Mouse (Mus musculus) lung, postnatal 0 days (tissue): ENCODE measurements around the gene Ranbp1. TPM values are rescaled to one million over a fixed set of nuclear protein-coding genes. Genes with fewer than 3 reads are reported as not detected.
"Not testable (repeated sequence)": the region's sequence is repeated elsewhere in the genome, so short reads cannot be mapped to it uniquely, and the experiment has no call there.

ENCODE experiments used
- ATAC-seq: fragments of 200-750 bp; cut with Nextera tagmentation; 2 replicates; pipeline ENCODE4 v1.8.0; 2017; ENCODE audit warnings: moderate library complexity
- DNase-seq: peaks from one replicate; pipeline ENCODE4 v3.0.0-alpha.2; 2016; ENCODE audit warnings: low spot score
- H3K27ac ChIP-seq: fragments of 300-500 bp; sonication (generic); 2 replicates; pipeline ENCODE4 v1.5.1; 2014; ENCODE audit warnings: antibody characterized with exemption, mild to moderate bottlenecking, low read length, mixed read lengths
- H3K27me3 ChIP-seq: fragments of 300-500 bp; sonication (generic); replicated peaks from 2 replicates; pipeline ENCODE4 v1.6.1; 2014; ENCODE audit warnings: low read length, mixed read lengths; ENCODE audit not compliant: insufficient read depth
- H3K36me3 ChIP-seq: fragments of 300-500 bp; sonication (generic); 2 replicates; pipeline ENCODE4 v1.6.1; 2014; ENCODE audit warnings: low read length, mixed read lengths; ENCODE audit not compliant: insufficient read depth
- H3K4me1 ChIP-seq: fragments of 300-500 bp; sonication (generic); 2 replicates; pipeline ENCODE4 v1.6.1; 2014; ENCODE audit warnings: antibody characterized with exemption, low read depth, low read length, mixed read lengths; ENCODE audit not compliant: insufficient read depth
- H3K4me2 ChIP-seq: fragments of 300-500 bp; sonication (generic); replicated peaks from 2 replicates; pipeline ENCODE4 v1.6.1; 2014; ENCODE audit warnings: low read depth, mild to moderate bottlenecking, low read length, moderate library complexity, mixed read lengths
- H3K4me3 ChIP-seq: fragments of 300-500 bp; sonication (generic); 2 replicates; pipeline ENCODE4 v1.5.1; 2014; ENCODE audit warnings: low read depth, low read length
- H3K9ac ChIP-seq: fragments of 300-500 bp; sonication (generic); replicated peaks from 2 replicates; pipeline ENCODE4 v1.6.1; 2014; ENCODE audit warnings: low read depth, mild to moderate bottlenecking
- H3K9me3 ChIP-seq: fragments of 300-500 bp; sonication (generic); 2 replicates; pipeline ENCODE4 v1.6.1; 2016; ENCODE audit warnings: low read length, mixed read lengths
- CTCF ChIP-seq: IDR thresholded peaks from 2 replicates; pipeline ENCODE4 v1.5.1; 2016; ENCODE audit warnings: antibody characterized with exemption, mild to moderate bottlenecking
- EP300 ChIP-seq: IDR thresholded peaks from 2 replicates; pipeline ENCODE4 v1.6.1; 2016; ENCODE audit warnings: antibody characterized with exemption, mild to moderate bottlenecking, control low read depth
- WGBS: fragments of 180-500 bp; shearing (Covaris S2); extraction: QIAGEN DNeasy Blood & Tissue Kit; methylation state at CpG from one replicate; pipeline ENCODE4 v1.1.7; 2014; 5-methylcytosine and 5-hydroxymethylcytosine counted together
- polyA plus RNA-seq: library from polyadenylated mRNA; unstranded; fragments of >200 nt; fragmentation: Nextera tagmentation; extraction: Ambion mirVana; gene quantifications from 2 replicates; pipeline ENCODE4 v1.2.1, GENCODE M21; 2015

The Ranbp1 gene
- 155 and 163 TPM in 2 replicates for polyA plus RNA-seq

DNA sequence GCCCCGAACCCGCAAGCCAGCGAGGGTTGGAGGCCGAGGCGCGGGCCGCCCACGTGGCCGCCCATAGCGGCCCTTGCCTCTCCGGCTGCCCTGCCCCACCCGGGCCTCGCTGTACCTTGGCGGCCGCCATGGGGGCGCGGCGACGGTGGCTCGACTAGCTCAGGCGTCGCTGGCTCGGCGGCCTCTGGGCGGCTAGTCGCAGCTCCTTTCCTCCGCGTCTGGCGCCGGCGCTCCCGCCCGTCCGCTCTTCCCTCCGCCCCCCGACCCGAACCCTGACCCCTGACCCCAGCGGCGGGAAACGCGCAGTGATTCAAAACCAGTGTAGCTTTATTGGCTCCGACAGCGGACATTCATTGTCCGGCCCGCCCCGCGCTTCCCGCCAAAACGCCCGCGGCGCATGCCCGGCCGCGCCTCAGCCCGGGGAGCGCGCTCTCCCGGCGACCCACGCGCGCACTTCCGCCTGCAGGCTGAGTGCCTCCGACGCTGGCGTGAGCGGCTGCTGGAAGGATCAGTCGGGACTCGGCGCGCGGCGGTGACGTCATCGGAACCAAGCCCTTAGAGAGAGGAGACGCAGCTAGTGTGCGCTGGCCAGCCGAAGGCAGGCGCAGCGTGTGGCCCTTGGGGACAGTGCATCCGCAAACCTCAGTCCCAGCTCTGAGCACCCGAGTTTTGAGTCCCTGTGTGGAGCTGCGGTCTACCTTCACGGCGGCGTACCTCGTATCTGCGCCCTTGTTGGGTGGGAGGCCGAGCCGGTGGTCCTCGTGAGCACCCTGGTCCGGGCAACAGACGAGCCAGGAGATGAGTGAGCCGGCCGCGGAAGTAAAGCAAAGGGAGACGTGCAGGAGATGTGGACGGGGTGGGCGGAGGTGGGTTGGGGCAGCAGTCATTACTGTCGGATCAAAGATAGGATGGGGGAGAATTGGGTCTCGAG, at the start of gene Ranbp1, which contains the start of gene Trmt2a:
Ranbp1 (minus strand) TSS at position 300 of the 931 bp plus-strand sequence.
Trmt2a (plus strand) TSS at position 247 of the 931 bp plus-strand sequence.
- peak; percentile 20 for TF ChIP-seq CTCF
- no peak for TF ChIP-seq EP300
- H3K9ac ChIP-seq: peak within 1 kb of the TSS; percentile 80
- H3K9me3 ChIP-seq: no peaks in the 10 kb centered on the region
- ATAC-seq (peak; percentile 97), DNase-seq (peak; percentile 99)
- H3K4me3 ChIP-seq: peak within 1 kb of the TSS; percentile 92
- peak within 1 kb of the TSS; percentile 96 for H3K4me2 ChIP-seq
- H3K27me3 ChIP-seq: no peaks in the 10 kb centered on the region
- peaks cover 14% of the 10 kb centered on the region for H3K4me1 ChIP-seq
- under 1% methylated on average over 89 of the region's 102 CpGs for WGBS
- H3K27ac ChIP-seq: peak within 1 kb of the TSS; percentile 88
- peaks cover 22% of the 10 kb centered on the region for H3K36me3 ChIP-seq

DNA sequence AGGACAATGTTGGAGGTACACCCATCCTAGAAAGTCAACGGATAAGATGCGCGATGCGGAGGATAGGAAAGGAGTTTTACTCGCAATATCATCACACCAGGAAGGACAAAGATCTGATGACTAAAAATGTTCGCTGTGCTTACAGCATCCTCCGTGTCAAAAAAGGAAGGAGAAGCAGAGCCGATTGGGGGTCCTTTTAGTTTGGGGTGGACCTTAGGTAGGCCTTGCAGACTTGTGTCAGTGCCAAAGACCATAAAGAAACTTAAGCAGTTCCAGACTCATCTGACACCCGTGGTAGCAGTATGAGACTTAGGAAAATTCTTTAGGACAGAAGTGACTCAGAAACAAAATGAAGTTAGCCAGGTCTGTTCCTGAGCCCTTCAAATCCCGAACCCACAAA, 41.1 kb upstream of the Ranbp1 start:
- ATAC-seq, DNase-seq, H3K27ac ChIP-seq, H3K4me1 ChIP-seq, H3K27me3 ChIP-seq, H3K9me3 ChIP-seq, H3K36me3 ChIP-seq, H3K9ac ChIP-seq: not testable (repeated sequence)
- Histone ChIP-seq H3K4me2 (peak overlapping the region; percentile 82), H3K4me3 (peak overlapping the region; percentile 75; the same call in 1 of the 2 replicates)
- WGBS: 2% methylated on average over 9 of the region's 10 CpGs

DNA sequence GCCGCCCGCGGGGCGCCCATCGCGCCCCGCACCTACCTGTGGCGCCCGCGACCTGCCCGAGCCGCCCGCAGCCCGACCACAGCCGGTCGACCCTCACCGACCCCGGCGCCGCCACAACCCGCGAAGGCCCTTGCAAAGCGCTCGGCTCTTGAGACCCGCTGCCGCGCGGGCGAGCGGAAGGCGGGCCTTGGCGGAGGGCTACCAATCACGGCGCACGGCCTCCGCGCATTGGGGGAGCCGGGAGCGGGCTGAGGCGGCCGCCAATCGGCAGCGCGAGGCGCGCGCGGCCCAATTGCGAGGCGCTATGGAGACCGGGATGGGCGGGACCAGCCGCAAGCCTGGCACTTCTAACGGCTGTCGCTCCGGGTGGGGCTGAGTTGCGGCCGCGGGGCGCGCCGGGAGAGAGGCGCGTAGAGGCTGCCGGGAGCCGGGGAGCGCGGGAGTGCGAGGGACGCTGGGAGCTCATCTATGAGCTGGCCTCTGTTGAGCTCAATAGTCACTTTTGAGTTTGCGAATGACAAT, 40.6 kb upstream of the Ranbp1 start, which contains the start of gene Dgcr8:
Dgcr8 (minus strand) TSS at position 180 of the 522 bp plus-strand sequence.
- TF ChIP-seq EP300 (no peak), CTCF (no peak)
- Histone ChIP-seq H3K27me3 (no peaks in the 10 kb centered on the region), H3K4me1 (peaks cover 5% of the 10 kb centered on the region), H3K4me2 (peak within 1 kb of the TSS; percentile 82), H3K27ac (peak within 1 kb of the TSS; percentile 86), H3K4me3 (peak within 1 kb of the TSS; percentile 75), H3K9ac (peak within 1 kb of the TSS; percentile 80), H3K9me3 (no peaks in the 10 kb centered on the region), H3K36me3 (peaks cover 2% of the 10 kb centered on the region; the same call in 1 of the 2 replicates)
- DNase-seq (peak; percentile 99), ATAC-seq (peak; percentile 99)
- under 1% methylated on average over 53 of the region's 71 CpGs for WGBS

DNA sequence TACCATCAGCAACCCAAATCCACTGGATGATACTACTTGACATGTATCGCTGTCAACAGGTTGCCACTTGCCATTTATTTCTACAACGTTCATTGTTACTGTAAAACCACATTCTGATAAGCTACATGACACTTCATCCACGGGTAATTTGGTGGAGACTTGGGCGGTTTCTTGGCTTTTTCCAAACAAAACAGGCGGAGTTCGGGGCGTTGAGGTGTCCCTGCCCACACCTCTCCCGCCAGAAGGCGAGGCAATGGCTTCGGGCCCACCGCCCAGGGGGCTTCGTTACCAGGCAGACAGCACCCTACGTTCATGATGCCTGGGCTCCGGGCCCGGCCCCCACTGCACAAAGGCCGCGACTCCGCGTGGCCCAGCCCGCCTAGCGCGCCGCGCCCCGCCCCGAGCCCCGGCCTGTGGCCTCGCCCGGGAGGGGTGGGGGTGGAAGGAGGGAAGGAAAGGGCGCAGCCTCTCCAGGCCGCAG, 40.1 kb upstream of the Ranbp1 start:
- Histone ChIP-seq H3K9me3 (no peaks in the 10 kb centered on the region), H3K4me2 (peak overlapping the region; percentile 82), H3K4me1 (peaks cover 5% of the 10 kb centered on the region), H3K9ac (peak overlapping the region; percentile 80), H3K27ac (peak overlapping the region; percentile 86), H3K4me3 (peak overlapping the region; percentile 75), H3K36me3 (peaks cover 7% of the 10 kb centered on the region; the same call in 1 of the 2 replicates), H3K27me3 (no peaks in the 10 kb centered on the region)
- DNase-seq (peak; percentile 83), ATAC-seq (peak; percentile 92)
- WGBS: under 1% methylated on average over 13 of the region's 31 CpGs
- TF ChIP-seq EP300: no peak
- TF ChIP-seq CTCF: no peak

DNA sequence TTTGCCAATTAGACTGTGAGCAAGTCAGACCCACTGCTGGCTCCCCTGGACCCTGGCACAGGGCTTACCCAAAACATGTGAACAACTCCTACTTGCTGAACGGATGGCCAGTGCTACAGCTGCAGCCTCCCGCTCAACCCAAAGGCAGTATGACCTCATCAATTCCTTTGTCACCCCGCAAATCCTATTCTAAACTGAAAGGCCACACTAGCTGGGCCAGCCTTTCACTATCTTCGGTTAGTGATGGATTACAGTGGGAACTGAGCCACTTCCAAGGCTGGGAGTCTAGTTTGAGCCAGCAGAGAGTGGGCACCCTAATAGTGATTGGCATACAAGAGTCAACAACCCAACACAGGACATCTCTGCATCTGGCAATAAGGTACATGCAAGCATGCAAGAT, 39.6 kb upstream of the Ranbp1 start:
- no peaks in the 10 kb centered on the region for H3K9me3 ChIP-seq
- 0 out of 2 replicates have a peak overlapping the region, but pooled peaks have one; percentile 86 for H3K27ac ChIP-seq
- ATAC-seq: no peak
- WGBS: under 1% methylated on average over 4 of the region's 4 CpGs
- H3K4me1 ChIP-seq: peaks cover 5% of the 10 kb centered on the region
- peak overlapping the region; percentile 82 for H3K4me2 ChIP-seq
- peak; percentile 31 for DNase-seq
- H3K27me3 ChIP-seq: no peaks in the 10 kb centered on the region
- peaks cover 11% of the 10 kb centered on the region; the same call in 1 of the 2 replicates for H3K36me3 ChIP-seq
- no peak for TF ChIP-seq EP300
- no peak for TF ChIP-seq CTCF
- peak overlapping the region; percentile 75 for H3K4me3 ChIP-seq
- H3K9ac ChIP-seq: peak overlapping the region; percentile 80

DNA sequence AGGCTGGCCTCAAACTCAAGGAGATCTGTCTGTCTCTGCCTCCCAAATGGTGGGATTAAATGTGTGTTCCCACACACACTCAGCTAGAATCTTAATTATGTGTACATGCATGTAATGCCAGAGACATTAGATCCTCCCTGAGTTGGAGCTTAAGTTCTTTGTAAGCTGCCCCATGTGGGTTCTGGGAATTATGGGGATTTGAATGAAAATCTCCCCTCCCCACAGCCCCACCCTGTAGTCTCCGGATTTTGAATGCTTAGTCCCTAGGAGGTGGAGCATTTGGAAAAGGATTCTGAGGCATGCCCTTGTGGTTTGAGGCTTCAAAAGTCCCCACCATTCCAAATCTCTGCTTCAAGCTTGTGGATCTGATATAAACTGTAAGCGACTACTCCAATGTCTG, 26.6 kb upstream of the Ranbp1 start:
- TF ChIP-seq EP300: no peak
- TF ChIP-seq CTCF: no peak
- Histone ChIP-seq H3K36me3 (peaks cover 40% of the 10 kb centered on the region), H3K27ac (no peak overlapping the region), H3K4me1 (no peaks in the 10 kb centered on the region), H3K4me3 (no peak overlapping the region), H3K9ac (no peak overlapping the region), H3K9me3 (no peaks in the 10 kb centered on the region), H3K4me2 (no peak overlapping the region), H3K27me3 (no peaks in the 10 kb centered on the region)
- ATAC-seq (no peak), DNase-seq (no peak)
- 75% methylated on average over 2 of the region's 2 CpGs for WGBS
